Mouse (Mus musculus) C2C12 (cell line): ENCODE measurements at regions not wholly inside any gene's neighbourhood (a gene's known extent, or its start where the extent isn't known, plus 50 kb on each side); places are given as distances from the start of the nearest gene placed in this dataset.

Experiments
- CEBPB ChIP-seq: IDR thresholded peaks from one replicate; pipeline ENCODE4 v1.6.1; 2011; ENCODE audit warnings: low read depth, mild to moderate bottlenecking, control low read depth, moderate library complexity
- CTCF ChIP-seq: IDR thresholded peaks from one replicate; pipeline ENCODE4 v1.5.1; 2011; ENCODE audit not compliant: control insufficient read depth, insufficient read depth, insufficient read length
- FOSL1 ChIP-seq: IDR thresholded peaks from one replicate; pipeline ENCODE4 v1.8.0; 2011; ENCODE audit warnings: mild to moderate bottlenecking, low read length; ENCODE audit not compliant: poor library complexity, insufficient read depth, severe bottlenecking
- USF1 ChIP-seq: IDR thresholded peaks from one replicate; pipeline ENCODE4 v1.6.1; 2011; ENCODE audit warnings: low read depth, mild to moderate bottlenecking, control low read depth, moderate library complexity

DNA sequence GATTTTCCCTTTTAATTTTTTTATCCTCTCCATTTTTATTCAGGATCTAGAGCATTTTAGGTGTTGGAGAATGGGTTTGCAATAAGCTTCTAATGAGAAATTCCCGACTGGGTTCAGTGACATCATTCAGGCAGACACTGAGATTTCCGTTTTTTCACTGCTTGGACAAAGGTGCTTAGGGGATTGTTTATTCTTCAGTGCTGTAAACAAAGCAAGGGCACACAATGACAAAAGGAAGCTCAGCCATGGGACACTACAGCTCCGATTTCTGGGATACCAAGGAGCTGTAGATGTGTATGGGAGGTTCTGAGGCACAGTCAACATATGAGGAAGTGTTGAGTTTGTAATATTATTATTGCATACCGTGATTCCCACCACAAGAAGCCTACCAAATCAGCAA, 304.1 kb upstream of the Adgrl2 start:
- no peak for TF ChIP-seq CTCF
- TF ChIP-seq CEBPB, result no peak
- no peak for TF ChIP-seq USF1
- TF ChIP-seq FOSL1, result no peak
